Mouse (Mus musculus) heart, postnatal 0 days (tissue): ENCODE measurements around the gene Lurap1. TPM values are rescaled to one million over a fixed set of nuclear protein-coding genes. Genes with fewer than 3 reads are reported as not detected.
A peak's percentile ranks its signal among the peaks of the same experiment; 100 is the strongest.

Experiments used
- ATAC-seq: fragments of 200-750 bp; cut with Nextera tagmentation; 2 replicates; pipeline ENCODE4 v1.8.0; 2017; ENCODE audit warnings: low read depth, moderate number of reproducible peaks, moderate library complexity; ENCODE audit not compliant: insufficient read depth
- DNase-seq: peaks from one replicate; pipeline ENCODE4 v3.0.0-alpha.2; 2016; ENCODE audit warnings: low spot score
- H3K27ac ChIP-seq: fragments of 300-500 bp; sonication (generic); 2 replicates; pipeline ENCODE4 v1.5.1; 2014; ENCODE audit warnings: low read depth, mild to moderate bottlenecking
- H3K27me3 ChIP-seq: fragments of 300-500 bp; sonication (generic); 2 replicates; pipeline ENCODE4 v1.6.1; 2014; ENCODE audit warnings: low read length, mixed read lengths; ENCODE audit not compliant: control insufficient read depth, insufficient read depth
- H3K36me3 ChIP-seq: fragments of 300-500 bp; sonication (generic); replicated peaks from 2 replicates; pipeline ENCODE4 v1.6.1; 2014; ENCODE audit warnings: low read length, mixed read lengths; ENCODE audit not compliant: control insufficient read depth, insufficient read depth
- H3K4me1 ChIP-seq: fragments of 300-500 bp; sonication (generic); 2 replicates; pipeline ENCODE4 v1.6.1; 2014; ENCODE audit warnings: antibody characterized with exemption; ENCODE audit not compliant: control insufficient read depth, insufficient read depth
- H3K4me2 ChIP-seq: fragments of 300-500 bp; sonication (generic); 2 replicates; pipeline ENCODE4 v1.6.1; 2014; ENCODE audit warnings: low read depth, mild to moderate bottlenecking, low read length, moderate library complexity
- H3K4me3 ChIP-seq: fragments of 300-500 bp; sonication (generic); 2 replicates; pipeline ENCODE4 v1.5.1; 2014; ENCODE audit warnings: low read depth, low read length
- H3K9ac ChIP-seq: fragments of 300-500 bp; sonication (generic); replicated peaks from 2 replicates; pipeline ENCODE4 v1.6.1; 2014; ENCODE audit warnings: low read depth, low read length, mixed read lengths
- H3K9me3 ChIP-seq: fragments of 300-500 bp; sonication (generic); replicated peaks from 2 replicates; pipeline ENCODE4 v1.6.1; 2016; ENCODE audit warnings: low read length; ENCODE audit not compliant: control insufficient read depth
- CTCF ChIP-seq: IDR thresholded peaks from 2 replicates; pipeline ENCODE4 v1.5.1; 2016; ENCODE audit warnings: antibody characterized with exemption, control low read depth, low read depth
- EP300 ChIP-seq: IDR thresholded peaks from 2 replicates; pipeline ENCODE4 v1.6.1; 2016; ENCODE audit warnings: antibody characterized with exemption, low read depth
- whole genome bisulfite sequencing: fragments of 180-500 bp; shearing (Covaris S2); extraction: QIAGEN DNeasy Blood & Tissue Kit; methylation state at CpG from one replicate; pipeline ENCODE4 v1.1.7; 2014; 5-methylcytosine and 5-hydroxymethylcytosine counted together
- polyA plus RNA-seq: library from polyadenylated mRNA; unstranded; fragments of >200 nt; fragmentation: Nextera tagmentation; extraction: Ambion mirVana; gene quantifications from 2 replicates; pipeline ENCODE4 v1.2.1, GENCODE M21; 2015
- total RNA-seq: library from RNA; depleted of rRNA; stranded (reverse); fragments of >200 nt; gene quantifications from 2 replicates; pipeline ENCODE4 v1.2.3, GENCODE M21; 2014; ENCODE audit warnings: low replicate concordance

The Lurap1 gene
- total and polyA plus RNA-seq, 2 experiments from 2014 or later, result 0.97 to 1.5 TPM

DNA sequence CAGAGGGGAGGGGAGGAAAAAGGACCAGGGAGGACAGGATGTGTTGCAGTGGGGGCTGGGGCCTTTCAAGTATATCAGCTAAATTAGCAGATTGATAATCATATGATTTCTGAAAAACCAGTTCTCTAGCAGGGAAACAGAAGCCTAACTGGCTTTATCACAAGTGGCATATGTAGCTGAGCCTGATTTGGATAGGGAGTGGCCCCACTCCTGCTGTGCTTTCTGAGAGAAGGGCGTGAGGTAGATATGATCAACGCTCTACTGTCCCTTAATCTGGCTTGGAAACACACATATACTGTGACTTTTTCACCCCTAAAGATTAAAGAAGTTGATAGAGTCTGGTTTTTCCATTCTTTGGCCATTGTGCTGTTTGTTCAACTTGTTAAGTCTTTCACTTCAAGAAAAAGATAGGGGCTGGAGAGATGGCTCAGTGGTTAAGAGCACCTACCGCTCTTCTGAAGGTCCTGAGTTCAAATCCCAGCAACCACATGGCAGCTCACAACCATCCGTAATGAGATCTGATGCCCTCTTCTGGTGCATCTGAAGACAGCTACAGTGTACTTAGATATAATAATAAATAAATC is 25.2 kb downstream of the Lurap1 start:
- no peak for DNase-seq
- Histone ChIP-seq H3K9ac (no peak overlapping the region), H3K4me1 (peaks cover 14% of the 10 kb centered on the region; the same call in 1 of the 2 replicates), H3K27ac (no peak overlapping the region), H3K27me3 (no peaks in the 10 kb centered on the region), H3K36me3 (no peaks in the 10 kb centered on the region), H3K9me3 (no peaks in the 10 kb centered on the region), H3K4me3 (no peak overlapping the region), H3K4me2 (no peak overlapping the region)
- 80% methylated on average over 4 of the region's 4 CpGs for WGBS
- no peak for TF ChIP-seq EP300
- TF ChIP-seq CTCF, result no peak
- ATAC-seq, result no peak

GRCm38 (mm10) chr4:116123602-116124519 is 27.3 kb downstream of the Lurap1 start, which contains the start of the genes Rad54l and Pomgnt1:
Gene Rad54l (minus strand): TSS chr4:116123690.
Gene Pomgnt1 (plus strand): TSS chr4:116123840.
- H3K9me3 ChIP-seq, result no peaks in the 10 kb centered on the region
- peak; percentile 98 for DNase-seq
- peak within 1 kb of the TSS; percentile 59; the same call in 1 of the 2 replicates for H3K9ac ChIP-seq
- ATAC-seq, result peak; percentile 100
- H3K4me3 ChIP-seq, result peak within 1 kb of the TSS; percentile 52
- H3K27ac ChIP-seq, result peak within 1 kb of the TSS; percentile 51
- 5% methylated on average over 24 of the region's 24 CpGs for WGBS
- H3K4me1 ChIP-seq, result peaks cover 14% of the 10 kb centered on the region; the same call in 1 of the 2 replicates
- H3K4me2 ChIP-seq, result peak within 1 kb of the TSS; percentile 68
- H3K36me3 ChIP-seq, result no peaks in the 10 kb centered on the region
- no peak for TF ChIP-seq EP300
- TF ChIP-seq CTCF, result peak; percentile 46
- H3K27me3 ChIP-seq, result no peaks in the 10 kb centered on the region

GRCm38 (mm10) chr4:116122762-116123161 is 28.4 kb downstream of the Lurap1 start:
- TF ChIP-seq EP300 (no peak), CTCF (no peak)
- no peaks in the 10 kb centered on the region for H3K9me3 ChIP-seq
- H3K4me2 ChIP-seq, result peak overlapping the region; percentile 68
- peaks cover 14% of the 10 kb centered on the region; the same call in 1 of the 2 replicates for H3K4me1 ChIP-seq
- H3K9ac ChIP-seq, result no peak overlapping the region; the same call in 1 of the 2 replicates
- no peaks in the 10 kb centered on the region for H3K27me3 ChIP-seq
- H3K27ac ChIP-seq, result no peak overlapping the region
- WGBS, result 0% methylated on average over 1 of the region's 1 CpGs
- ATAC-seq (no peak), DNase-seq (no peak)
- peak overlapping the region; percentile 52 for H3K4me3 ChIP-seq
- H3K36me3 ChIP-seq, result no peaks in the 10 kb centered on the region

DNA sequence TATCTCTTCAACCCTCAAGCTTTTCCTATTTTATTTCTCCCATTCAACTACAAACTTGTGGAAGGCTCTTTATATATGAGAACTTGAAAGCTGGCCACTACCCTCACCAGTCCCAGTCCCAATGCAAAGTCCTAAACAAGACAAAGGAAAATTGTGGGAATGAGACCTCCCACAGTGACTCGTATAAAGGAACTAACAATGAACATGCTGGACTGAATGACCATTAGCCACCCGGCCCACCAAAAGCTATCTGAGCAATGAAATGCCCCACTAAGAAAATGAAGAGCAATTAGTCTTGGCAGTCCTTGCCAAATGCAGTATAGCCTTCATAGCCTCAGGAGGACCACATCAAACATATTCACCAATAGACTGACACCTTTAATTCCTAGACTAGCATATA is 39.7 kb downstream of the Lurap1 start:
- TF ChIP-seq CTCF (no peak), EP300 (no peak)
- WGBS, result 89% methylated on average over 2 of the region's 2 CpGs
- ATAC-seq (no peak), DNase-seq (no peak)
- Histone ChIP-seq H3K9me3 (no peaks in the 10 kb centered on the region), H3K4me2 (no peak overlapping the region), H3K36me3 (peaks cover 7% of the 10 kb centered on the region; the same call in 1 of the 2 replicates), H3K27me3 (no peaks in the 10 kb centered on the region), H3K4me1 (no peaks in the 10 kb centered on the region), H3K4me3 (no peak overlapping the region), H3K9ac (no peak overlapping the region), H3K27ac (no peak overlapping the region)

DNA sequence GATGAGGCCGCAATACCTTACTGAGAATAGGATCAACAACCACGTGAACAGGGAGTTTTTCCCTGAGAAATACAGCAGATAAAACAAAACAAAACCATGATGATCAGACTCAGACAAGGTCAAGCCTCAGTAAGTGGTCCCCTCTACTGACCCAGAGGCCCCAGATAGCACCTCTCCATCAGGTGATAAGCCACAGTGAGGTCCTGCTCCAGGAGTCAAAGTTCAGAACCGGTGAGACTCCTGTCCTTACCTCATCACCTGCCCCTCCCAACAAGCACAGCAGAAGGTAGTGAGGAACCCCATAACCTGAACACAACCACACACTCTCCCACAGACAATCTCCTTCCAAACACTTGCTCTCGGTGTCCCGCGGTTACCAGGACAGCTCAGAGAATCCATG is 40.4 kb downstream of the Lurap1 start:
- no peak overlapping the region for H3K4me3 ChIP-seq
- ATAC-seq (no peak), DNase-seq (no peak)
- no peak overlapping the region for H3K4me2 ChIP-seq
- H3K27ac ChIP-seq, result no peak overlapping the region
- H3K9me3 ChIP-seq, result no peaks in the 10 kb centered on the region
- 78% methylated on average over 6 of the region's 6 CpGs for WGBS
- no peak overlapping the region for H3K9ac ChIP-seq
- peaks cover 7% of the 10 kb centered on the region; the same call in 1 of the 2 replicates for H3K36me3 ChIP-seq
- TF ChIP-seq EP300, result no peak
- TF ChIP-seq CTCF, result no peak
- H3K4me1 ChIP-seq, result no peaks in the 10 kb centered on the region
- no peaks in the 10 kb centered on the region for H3K27me3 ChIP-seq
